Mouse (Mus musculus) hindbrain, embryonic 16.5 days (tissue): ENCODE measurements at regions not wholly inside any gene's neighbourhood (a gene's known extent, or its start where the extent isn't known, plus 50 kb on each side); places are given as distances from the start of the nearest gene placed in this dataset.

ENCODE experiments used
- ATAC-seq: fragments of 200-750 bp; cut with Nextera tagmentation; 2 replicates; pipeline ENCODE4 v1.8.0; 2017; ENCODE audit warnings: moderate TSS enrichment, moderate library complexity
- H3K27ac ChIP-seq: fragments of 300-500 bp; sonication (generic); 2 replicates; pipeline ENCODE4 v1.5.1; 2014; ENCODE audit warnings: low read depth, mild to moderate bottlenecking, control low read depth, low read length, moderate library complexity
- H3K27me3 ChIP-seq: fragments of 300-500 bp; sonication (generic); replicated peaks from 2 replicates; pipeline ENCODE4 v1.6.1; 2014; ENCODE audit warnings: low read length; ENCODE audit not compliant: control insufficient read depth, insufficient read depth
- H3K36me3 ChIP-seq: fragments of 300-500 bp; sonication (generic); 2 replicates; pipeline ENCODE4 v1.6.1; 2014; ENCODE audit warnings: mild to moderate bottlenecking, low read length, moderate library complexity, mixed read lengths; ENCODE audit not compliant: control insufficient read depth, insufficient read depth
- H3K4me1 ChIP-seq: fragments of 300-500 bp; sonication (generic); 2 replicates; pipeline ENCODE4 v1.6.1; 2014; ENCODE audit warnings: low read depth, low read length; ENCODE audit not compliant: control insufficient read depth, insufficient read depth
- H3K4me2 ChIP-seq: fragments of 300-500 bp; sonication (generic); 2 replicates; pipeline ENCODE4 v1.6.1; 2014; ENCODE audit warnings: mild to moderate bottlenecking, low read length, control low read depth, moderate library complexity
- H3K4me3 ChIP-seq: fragments of 300-500 bp; sonication (generic); 2 replicates; pipeline ENCODE4 v1.5.1; 2014; ENCODE audit warnings: mild to moderate bottlenecking, low read length, control low read depth, moderate library complexity
- H3K9ac ChIP-seq: fragments of 300-500 bp; sonication (generic); 2 replicates; pipeline ENCODE4 v1.6.1; 2014; ENCODE audit warnings: low read depth, mild to moderate bottlenecking, control low read depth, low read length, moderate library complexity
- H3K9me3 ChIP-seq: fragments of 300-500 bp; sonication (generic); 2 replicates; pipeline ENCODE4 v1.6.1; 2014; ENCODE audit warnings: mild to moderate bottlenecking, low read length, moderate library complexity; ENCODE audit not compliant: control insufficient read depth
- WGBS: fragments of 180-500 bp; shearing (Covaris S2); extraction: QIAGEN DNeasy Blood & Tissue Kit; methylation state at CpG from one replicate; pipeline ENCODE4 v1.1.7; 2014; 5-methylcytosine and 5-hydroxymethylcytosine counted together

DNA sequence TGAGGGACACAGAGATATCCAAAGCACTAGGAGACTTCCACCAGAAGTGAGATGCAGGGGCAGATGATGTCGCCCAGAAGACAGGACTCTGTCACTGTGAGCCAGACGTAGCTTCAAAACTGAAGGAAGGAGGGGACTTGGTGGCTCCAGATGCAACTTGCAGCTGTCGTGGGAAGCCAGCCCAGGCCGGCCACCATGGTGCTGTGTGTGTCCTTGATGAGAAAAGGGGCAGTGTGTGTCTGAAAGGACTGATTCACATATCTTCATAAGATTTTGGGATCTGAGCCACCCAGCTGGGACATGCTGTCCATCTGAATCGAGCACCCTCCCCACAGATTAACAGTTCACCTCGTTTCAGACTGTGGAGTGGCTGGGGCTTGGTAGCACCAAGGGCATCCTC, 226.2 kb downstream of the Rpl10-ps3 start:
- Histone ChIP-seq H3K9me3 (no peaks in the 10 kb centered on the region), H3K4me1 (0 out of 2 replicates have a peak, but pooled peaks cover 3% of the 10 kb centered on the region), H3K27me3 (no peaks in the 10 kb centered on the region), H3K4me2 (no peak overlapping the region), H3K27ac (no peak overlapping the region), H3K9ac (no peak overlapping the region), H3K4me3 (no peak overlapping the region), H3K36me3 (no peaks in the 10 kb centered on the region)
- no peak for ATAC-seq
- WGBS: 74% methylated on average over 6 of the region's 6 CpGs

DNA sequence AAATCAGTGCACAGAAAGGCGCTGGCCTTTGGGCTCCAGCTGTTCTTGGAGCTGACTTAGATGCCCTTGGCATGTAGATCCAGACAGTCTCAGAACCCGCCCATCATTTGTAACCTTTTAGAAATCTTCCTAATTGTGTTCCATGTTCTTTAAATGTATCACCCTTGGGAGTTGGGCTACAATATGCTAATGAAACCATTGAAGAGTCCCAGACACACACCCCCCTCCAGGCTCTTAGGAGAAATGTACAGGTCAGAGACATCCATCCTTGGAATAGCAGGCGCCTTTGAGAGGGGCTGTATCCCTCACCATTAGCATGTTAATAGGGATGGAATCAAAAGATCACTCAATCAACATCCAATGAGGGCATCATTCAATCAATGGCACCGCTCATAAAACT, 238.2 kb downstream of the Rpl10-ps3 start:
- no peak overlapping the region for H3K27ac ChIP-seq
- ATAC-seq: no peak

DNA sequence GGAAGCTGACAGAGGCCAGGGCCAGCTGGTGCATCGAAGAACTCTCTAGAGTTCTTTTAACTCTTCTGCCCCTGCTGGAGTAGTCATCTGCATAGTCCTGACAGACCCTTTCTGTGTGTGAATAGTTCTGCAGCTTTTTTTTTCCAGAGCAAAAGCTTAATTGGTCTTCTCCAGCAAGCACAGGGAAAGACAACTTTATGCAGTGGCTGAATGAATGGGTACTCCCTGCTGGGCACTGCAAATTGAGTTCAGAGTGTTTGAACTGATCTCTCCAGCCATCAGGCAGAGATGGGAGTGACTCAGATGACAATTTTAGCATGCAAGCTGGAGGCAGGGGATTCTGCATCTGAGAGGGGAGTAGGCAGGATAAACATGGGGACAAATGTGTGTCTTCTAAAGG, 242.0 kb downstream of the Rpl10-ps3 start:
- H3K4me2 ChIP-seq: no peak overlapping the region
- H3K9me3 ChIP-seq: no peaks in the 10 kb centered on the region
- no peak for ATAC-seq
- H3K4me3 ChIP-seq: no peak overlapping the region
- no peaks in the 10 kb centered on the region for H3K27me3 ChIP-seq
- WGBS: 5% methylated on average over 1 of the region's 1 CpGs
- H3K36me3 ChIP-seq: no peaks in the 10 kb centered on the region
- H3K9ac ChIP-seq: no peak overlapping the region
- no peak overlapping the region for H3K27ac ChIP-seq
- H3K4me1 ChIP-seq: no peaks in the 10 kb centered on the region

More for the DNA sequence above, 238.2 kb downstream of the Rpl10-ps3 start:
- Histone ChIP-seq H3K9ac (no peak overlapping the region), H3K4me1 (no peaks in the 10 kb centered on the region), H3K36me3 (no peaks in the 10 kb centered on the region), H3K9me3 (no peaks in the 10 kb centered on the region), H3K27me3 (no peaks in the 10 kb centered on the region), H3K4me2 (no peak overlapping the region), H3K4me3 (no peak overlapping the region)
- WGBS: 13% methylated on average over 4 of the region's 4 CpGs

DNA sequence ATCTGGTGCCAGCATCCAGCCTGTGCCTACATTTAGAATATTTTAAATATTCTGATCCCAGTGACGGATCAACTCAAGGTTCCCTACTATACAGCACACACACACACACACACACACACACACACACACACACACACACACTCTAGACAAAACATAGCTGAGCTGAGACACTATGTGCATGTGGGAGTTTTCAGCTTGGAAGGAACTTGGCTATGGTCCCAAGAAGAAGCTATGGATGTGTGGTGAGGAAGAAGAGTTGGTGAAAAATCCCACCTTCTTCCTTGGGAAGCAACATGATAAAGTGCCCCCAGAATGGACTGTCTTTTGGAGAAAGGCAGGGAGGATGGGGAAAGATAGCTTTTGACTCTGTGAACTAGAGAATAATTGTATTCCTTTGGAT, 243.7 kb downstream of the Rpl10-ps3 start:
- H3K27ac ChIP-seq: no peak overlapping the region
- no peaks in the 10 kb centered on the region for H3K36me3 ChIP-seq
- ATAC-seq: no peak
- H3K27me3 ChIP-seq: no peaks in the 10 kb centered on the region
- no peaks in the 10 kb centered on the region for H3K4me1 ChIP-seq
- no peak overlapping the region for H3K9ac ChIP-seq
- no peak overlapping the region for H3K4me2 ChIP-seq
- 85% methylated on average over 1 of the region's 1 CpGs for WGBS
- H3K4me3 ChIP-seq: no peak overlapping the region
- H3K9me3 ChIP-seq: no peaks in the 10 kb centered on the region

DNA sequence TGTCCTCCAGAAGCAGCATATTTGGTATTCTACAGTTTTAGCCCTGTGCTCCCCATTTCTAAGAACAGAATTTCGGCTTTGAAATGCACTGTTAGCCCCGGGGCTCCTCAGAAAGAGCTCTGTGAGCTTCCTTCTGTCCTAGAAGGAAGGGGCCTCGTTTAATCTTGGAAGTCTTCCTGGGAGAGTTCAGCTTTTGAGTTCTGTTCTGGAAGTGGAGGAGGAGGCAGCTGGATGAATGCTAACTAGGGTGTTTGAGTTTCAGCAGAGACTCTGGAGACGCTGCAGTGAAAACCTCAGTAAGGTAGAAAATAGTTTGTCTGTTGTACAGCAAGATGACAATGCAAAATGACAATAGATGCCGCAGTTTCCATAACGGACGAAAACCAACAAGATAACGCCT, 253.8 kb downstream of the Rpl10-ps3 start:
- 72% methylated on average over 8 of the region's 8 CpGs for WGBS
- Histone ChIP-seq H3K9me3 (no peaks in the 10 kb centered on the region), H3K9ac (no peak overlapping the region), H3K36me3 (no peaks in the 10 kb centered on the region), H3K27ac (no peak overlapping the region), H3K27me3 (no peaks in the 10 kb centered on the region), H3K4me2 (no peak overlapping the region), H3K4me1 (no peaks in the 10 kb centered on the region), H3K4me3 (no peak overlapping the region)
- ATAC-seq: no peak

DNA sequence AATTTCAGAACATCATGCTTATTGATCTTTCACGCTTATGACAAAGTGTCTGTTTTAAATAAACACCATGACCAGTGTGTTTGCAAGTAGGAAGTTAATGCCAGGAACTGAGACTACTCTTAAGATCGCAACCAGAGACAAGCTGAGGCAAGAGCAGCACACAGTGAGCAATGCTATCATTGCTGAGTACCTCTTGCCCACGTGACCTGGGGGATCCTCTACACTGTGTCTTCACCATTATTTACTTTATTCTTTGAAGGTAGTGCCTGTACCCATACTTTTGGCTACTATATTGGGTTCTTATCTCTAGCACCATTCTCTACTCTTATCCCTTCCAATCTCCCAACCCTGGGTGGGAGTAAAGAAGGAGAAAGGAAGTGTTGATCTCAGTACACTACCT, 254.9 kb downstream of the Rpl10-ps3 start:
- no peaks in the 10 kb centered on the region for H3K36me3 ChIP-seq
- H3K9me3 ChIP-seq: no peaks in the 10 kb centered on the region
- H3K27me3 ChIP-seq: no peaks in the 10 kb centered on the region
- 88% methylated on average over 3 of the region's 3 CpGs for WGBS
- H3K27ac ChIP-seq: no peak overlapping the region
- ATAC-seq: no peak
- no peak overlapping the region for H3K9ac ChIP-seq
- H3K4me3 ChIP-seq: no peak overlapping the region
- H3K4me2 ChIP-seq: no peak overlapping the region
- no peaks in the 10 kb centered on the region for H3K4me1 ChIP-seq

DNA sequence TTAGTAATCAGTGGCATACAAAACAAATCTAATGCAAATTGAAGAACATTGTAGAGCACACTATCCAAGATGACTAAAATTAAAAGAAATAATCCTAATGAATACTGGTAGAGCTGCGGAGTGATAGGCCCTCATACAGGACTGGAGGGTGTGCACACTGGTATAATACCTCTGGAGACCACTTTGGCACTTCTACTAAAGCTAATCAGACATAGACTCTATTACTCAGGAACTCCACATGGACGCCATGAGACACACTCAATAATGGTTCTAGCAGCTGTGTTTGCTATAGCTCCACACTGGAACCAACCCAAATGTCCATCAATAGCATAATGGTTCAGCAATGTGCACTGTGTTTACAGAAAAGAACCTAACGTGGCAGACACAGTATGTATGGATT, 264.6 kb downstream of the Rpl10-ps3 start:
- H3K4me3 ChIP-seq: no peak overlapping the region
- 57% methylated on average over 3 of the region's 3 CpGs for whole genome bisulfite sequencing
- H3K4me2 ChIP-seq: no peak overlapping the region
- no peaks in the 10 kb centered on the region for H3K4me1 ChIP-seq
- H3K27ac ChIP-seq: no peak overlapping the region
- no peaks in the 10 kb centered on the region for H3K9me3 ChIP-seq
- H3K27me3 ChIP-seq: no peaks in the 10 kb centered on the region
- no peak for ATAC-seq
- no peaks in the 10 kb centered on the region for H3K36me3 ChIP-seq
- H3K9ac ChIP-seq: no peak overlapping the region

DNA sequence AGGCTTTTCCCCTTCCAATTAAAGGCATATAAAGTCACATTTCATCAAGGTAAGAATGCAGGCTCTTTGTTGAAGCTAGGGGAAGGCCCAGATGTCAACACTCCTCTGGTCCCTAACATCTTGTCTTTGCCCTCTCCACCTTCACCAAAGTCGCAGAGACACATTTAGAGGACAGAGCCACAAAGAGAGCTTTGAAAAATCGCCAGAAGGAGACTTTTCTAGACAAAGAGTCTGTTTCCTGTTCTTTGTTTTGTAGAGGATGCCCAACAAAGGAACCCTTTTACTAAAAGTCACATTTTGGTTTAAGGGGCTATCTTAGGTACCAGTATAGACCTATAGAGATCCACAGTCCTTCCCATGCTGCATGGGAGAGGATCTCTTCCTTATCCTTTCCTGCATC, 269.9 kb upstream of the Ncam1 start:
- no peak overlapping the region for H3K4me2 ChIP-seq
- H3K27ac ChIP-seq: no peak overlapping the region
- no peak overlapping the region for H3K4me3 ChIP-seq
- 69% methylated on average over 2 of the region's 2 CpGs for WGBS
- no peak overlapping the region for H3K9ac ChIP-seq
- no peaks in the 10 kb centered on the region for H3K36me3 ChIP-seq
- H3K27me3 ChIP-seq: no peaks in the 10 kb centered on the region
- H3K4me1 ChIP-seq: no peaks in the 10 kb centered on the region
- H3K9me3 ChIP-seq: no peaks in the 10 kb centered on the region
- ATAC-seq: no peak

DNA sequence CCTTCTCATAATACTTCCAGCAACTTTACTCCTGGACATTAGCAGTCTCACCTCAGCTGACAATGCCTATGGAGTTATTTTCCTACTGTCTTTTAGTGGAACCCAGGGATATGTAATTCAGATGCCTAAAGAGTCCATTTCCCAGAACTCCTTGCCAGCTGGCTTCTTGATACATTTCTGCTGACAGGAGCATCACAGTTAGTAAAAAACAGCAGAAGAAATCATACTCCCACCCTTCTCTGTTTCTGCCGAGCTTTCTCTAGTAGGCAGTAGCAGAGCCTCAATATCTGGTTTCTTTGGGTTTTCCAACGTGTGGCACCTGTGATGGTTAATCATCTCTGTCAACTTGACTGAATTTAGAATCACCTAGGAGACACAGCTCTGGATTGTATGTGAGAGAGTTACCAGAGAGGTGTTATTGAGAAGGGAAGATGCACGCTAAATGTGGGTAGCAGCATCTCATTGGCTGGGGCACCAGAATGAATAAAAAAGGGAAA, 269.1 kb upstream of the Ncam1 start:
- no peak for ATAC-seq
- 84% methylated on average over 3 of the region's 3 CpGs for WGBS

More for the DNA sequence above, 269.1 kb upstream of the Ncam1 start:
- Histone ChIP-seq H3K36me3 (no peaks in the 10 kb centered on the region), H3K4me3 (no peak overlapping the region), H3K4me1 (no peaks in the 10 kb centered on the region), H3K27me3 (no peaks in the 10 kb centered on the region), H3K27ac (no peak overlapping the region), H3K9ac (no peak overlapping the region), H3K9me3 (no peaks in the 10 kb centered on the region), H3K4me2 (no peak overlapping the region)
